Mouse (Mus musculus) G1E (cell line): Measurements from ENCODE around the gene Scg5.

Source experiments
- CTCF ChIP-seq: IDR thresholded peaks from 2 replicates; pipeline ENCODE4 v1.5.1; 2012; ENCODE audit warnings: low read depth, low read length, inconsistent platforms, mixed read lengths
- GATA1 ChIP-seq: IDR thresholded peaks from 2 replicates; pipeline ENCODE4 v1.6.1; 2012; ENCODE audit warnings: borderline replicate concordance, low read length, inconsistent platforms, mixed read lengths
- GATA2 ChIP-seq: IDR thresholded peaks from 2 replicates; pipeline ENCODE4 v1.6.1; 2012; ENCODE audit warnings: low read depth, low read length, inconsistent platforms, borderline replicate concordance

DNA sequence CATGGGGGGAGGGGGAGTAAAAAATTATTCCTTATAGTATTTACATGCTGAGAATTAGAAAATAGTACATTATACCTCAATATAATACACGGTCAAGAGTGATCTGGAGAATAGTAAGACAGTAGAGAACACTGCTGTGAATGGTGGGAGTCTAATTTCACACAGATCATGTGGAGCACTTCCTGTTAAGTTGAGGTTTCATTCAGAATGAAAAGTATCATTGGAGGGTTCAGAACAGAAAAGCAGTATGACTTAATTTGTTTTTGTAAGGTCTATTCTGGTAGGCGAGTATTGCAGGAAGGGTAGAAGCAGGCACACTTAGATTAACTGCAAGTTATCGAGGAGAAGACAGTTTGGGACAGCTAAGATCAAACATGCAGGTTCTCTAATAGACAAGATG, 6.3 kb upstream of the Scg5 start:
- TF ChIP-seq CTCF (no peak), GATA2 (no peak), GATA1 (no peak)
